Mouse (Mus musculus) limb, embryonic 11.5 days (tissue): Measurements from ENCODE around the gene H2al1d. TPM values are rescaled to one million over a fixed set of nuclear protein-coding genes. Genes with fewer than 3 reads are reported as not detected.
"Not testable (repeated sequence)": the region's sequence is repeated elsewhere in the genome, so short reads cannot be mapped to it uniquely, and the experiment has no call there.

Source experiments
- ATAC-seq: fragments of 200-750 bp; cut with Nextera tagmentation; 2 replicates; pipeline ENCODE4 v1.8.0; 2017; ENCODE audit warnings: low read depth; ENCODE audit not compliant: insufficient number of reproducible peaks, low FRiP score, low TSS enrichment
- DNase-seq: peaks from one replicate; pipeline ENCODE4 v3.0.0-alpha.2; 2015; ENCODE audit warnings: low spot score
- H3K27ac ChIP-seq: fragments of 300-500 bp; sonication (generic); replicated peaks from 2 replicates; pipeline ENCODE4 v1.5.1; 2014; ENCODE audit warnings: low read depth, mild to moderate bottlenecking, low read length
- H3K27me3 ChIP-seq: fragments of 300-500 bp; sonication (generic); 2 replicates; pipeline ENCODE4 v1.6.1; 2014; ENCODE audit warnings: mild to moderate bottlenecking, low read length, mixed read lengths; ENCODE audit not compliant: control insufficient read depth, insufficient read depth
- H3K36me3 ChIP-seq: fragments of 300-500 bp; sonication (generic); 2 replicates; pipeline ENCODE4 v1.6.1; 2014; ENCODE audit warnings: mild to moderate bottlenecking, low read length, moderate library complexity, mixed read lengths; ENCODE audit not compliant: control insufficient read depth, insufficient read depth
- H3K4me1 ChIP-seq: fragments of 300-500 bp; sonication (generic); 2 replicates; pipeline ENCODE4 v1.6.1; 2014; ENCODE audit warnings: low read length, mixed read lengths; ENCODE audit not compliant: control insufficient read depth, insufficient read depth
- H3K4me2 ChIP-seq: fragments of 300-500 bp; sonication (generic); 2 replicates; pipeline ENCODE4 v1.6.1; 2014; ENCODE audit warnings: low read depth, mild to moderate bottlenecking, moderate library complexity; ENCODE audit not compliant: severe bottlenecking
- H3K4me3 ChIP-seq: fragments of 300-500 bp; sonication (generic); 2 replicates; pipeline ENCODE4 v1.5.1; 2014; ENCODE audit warnings: low read depth, low read length
- H3K9ac ChIP-seq: fragments of 300-500 bp; sonication (generic); 2 replicates; pipeline ENCODE4 v1.6.1; 2014; ENCODE audit warnings: mild to moderate bottlenecking, low read length
- H3K9me3 ChIP-seq: fragments of 300-500 bp; sonication (generic); 2 replicates; pipeline ENCODE4 v1.6.1; 2016; ENCODE audit warnings: low read length; ENCODE audit not compliant: control insufficient read depth
- WGBS: fragments of 180-500 bp; shearing (Covaris S2); extraction: QIAGEN DNeasy Blood & Tissue Kit; methylation state at CpG from one replicate; pipeline ENCODE4 v1.1.7; 2014; 5-methylcytosine and 5-hydroxymethylcytosine counted together
- polyA plus RNA-seq: library from polyadenylated mRNA; unstranded; fragments of >200 nt; fragmentation: Nextera tagmentation; extraction: Ambion mirVana; gene quantifications from 2 replicates; pipeline ENCODE4 v1.2.1, GENCODE M21; 2014

H2al1d gene
- polyA plus RNA-seq, result not detected in 2 replicates

- not testable (repeated sequence) for H3K4me3 ChIP-seq, H3K27me3 ChIP-seq, ATAC-seq, H3K36me3 ChIP-seq, H3K27ac ChIP-seq, H3K9me3 ChIP-seq, H3K9ac ChIP-seq, DNase-seq, H3K4me1 ChIP-seq, H3K4me2 ChIP-seq
- no CpG with 5 or more reads among the region's 6 CpGs for WGBS
Measured at GRCm38 (mm10) chrX:11308524-11308923, at the start of gene H2al1d. Gene H2al1d (plus strand): TSS chrX:11308824.

- WGBS, result 58% methylated on average over 8 of the region's 8 CpGs
- H3K36me3 ChIP-seq, result no peaks in the 10 kb centered on the region
- no peaks in the 10 kb centered on the region for H3K27me3 ChIP-seq
- H3K27ac ChIP-seq, result no peak overlapping the region
- no peaks in the 10 kb centered on the region for H3K4me1 ChIP-seq
- no peaks in the 10 kb centered on the region for H3K9me3 ChIP-seq
- ATAC-seq (no peak), DNase-seq (no peak)
- H3K4me2 ChIP-seq, result no peak overlapping the region
- no peak overlapping the region for H3K4me3 ChIP-seq
- no peak overlapping the region for H3K9ac ChIP-seq
Measured at GRCm38 (mm10) chrX:11264918-11265317, 43.7 kb upstream of the H2al1d start.

- Histone ChIP-seq H3K9me3 (no peaks in the 10 kb centered on the region), H3K4me1 (no peaks in the 10 kb centered on the region), H3K4me3 (no peak overlapping the region), H3K4me2 (no peak overlapping the region), H3K36me3 (no peaks in the 10 kb centered on the region), H3K9ac (no peak overlapping the region), H3K27ac (no peak overlapping the region), H3K27me3 (no peaks in the 10 kb centered on the region)
- 58% methylated on average over 7 of the region's 7 CpGs for WGBS
- no peak for ATAC-seq
- no peak for DNase-seq
Measured at GRCm38 (mm10) chrX:11267791-11268190, 40.8 kb upstream of the H2al1d start.

- no peaks in the 10 kb centered on the region for H3K4me1 ChIP-seq
- H3K27me3 ChIP-seq, result no peaks in the 10 kb centered on the region
- H3K9ac ChIP-seq, result no peak overlapping the region
- H3K9me3 ChIP-seq, result no peaks in the 10 kb centered on the region
- no peak overlapping the region for H3K4me2 ChIP-seq
- H3K4me3 ChIP-seq, result no peak overlapping the region
- 89% methylated on average over 3 of the region's 3 CpGs for WGBS
- no peak overlapping the region for H3K27ac ChIP-seq
- no peak for DNase-seq
- no peak for ATAC-seq
- no peaks in the 10 kb centered on the region for H3K36me3 ChIP-seq
Measured at GRCm38 (mm10) chrX:11269074-11269473, 39.5 kb upstream of the H2al1d start.

- H3K27me3 ChIP-seq, result peaks cover 7% of the 10 kb centered on the region; the same call in 1 of the 2 replicates
- H3K4me2 ChIP-seq, result no peak overlapping the region
- DNase-seq, result no peak
- no peak overlapping the region for H3K9ac ChIP-seq
- no peak overlapping the region for H3K4me3 ChIP-seq
- H3K36me3 ChIP-seq, result no peaks in the 10 kb centered on the region
- no peaks in the 10 kb centered on the region for H3K9me3 ChIP-seq
- WGBS, result 89% methylated on average over 3 of the region's 3 CpGs
- H3K4me1 ChIP-seq, result no peaks in the 10 kb centered on the region
- no peak overlapping the region for H3K27ac ChIP-seq
- no peak for ATAC-seq
Measured at GRCm38 (mm10) chrX:11273190-11273589, 35.4 kb upstream of the H2al1d start.

- 91% methylated on average over 6 of the region's 6 CpGs for WGBS
- Histone ChIP-seq H3K36me3 (no peaks in the 10 kb centered on the region), H3K27ac (no peak overlapping the region), H3K4me2 (no peak overlapping the region), H3K9ac (no peak overlapping the region), H3K9me3 (no peaks in the 10 kb centered on the region), H3K4me1 (no peaks in the 10 kb centered on the region), H3K27me3 (peaks cover 7% of the 10 kb centered on the region; the same call in 1 of the 2 replicates), H3K4me3 (no peak overlapping the region)
- DNase-seq (no peak), ATAC-seq (no peak)
Measured at GRCm38 (mm10) chrX:11277083-11277482, 31.5 kb upstream of the H2al1d start.

- H3K4me2 ChIP-seq, result no peak overlapping the region
- H3K9ac ChIP-seq, result no peak overlapping the region
- H3K4me3 ChIP-seq, result no peak overlapping the region
- no peaks in the 10 kb centered on the region for H3K9me3 ChIP-seq
- H3K27ac ChIP-seq, result no peak overlapping the region
- peaks cover 7% of the 10 kb centered on the region; the same call in 1 of the 2 replicates for H3K27me3 ChIP-seq
- WGBS, result 63% methylated on average over 2 of the region's 2 CpGs
- H3K36me3 ChIP-seq, result no peaks in the 10 kb centered on the region
- ATAC-seq (no peak), DNase-seq (no peak)
- H3K4me1 ChIP-seq, result no peaks in the 10 kb centered on the region
Measured at GRCm38 (mm10) chrX:11280741-11281140, 27.9 kb upstream of the H2al1d start.

GRCm38 (mm10) chrX:11288306-11288882, 20.2 kb upstream of the H2al1d start:
- Histone ChIP-seq H3K36me3 (no peaks in the 10 kb centered on the region), H3K4me2 (no peak overlapping the region), H3K27ac (no peak overlapping the region), H3K27me3 (peaks cover 6% of the 10 kb centered on the region; the same call in 1 of the 2 replicates), H3K9me3 (no peaks in the 10 kb centered on the region), H3K4me1 (no peaks in the 10 kb centered on the region), H3K9ac (no peak overlapping the region), H3K4me3 (no peak overlapping the region)
- ATAC-seq (no peak), DNase-seq (no peak)
- WGBS, result 77% methylated on average over 14 of the region's 14 CpGs

- Histone ChIP-seq H3K9ac (no peak overlapping the region), H3K9me3 (no peaks in the 10 kb centered on the region), H3K27me3 (peaks cover 6% of the 10 kb centered on the region; the same call in 1 of the 2 replicates), H3K27ac (no peak overlapping the region), H3K4me2 (no peak overlapping the region), H3K4me3 (no peak overlapping the region), H3K36me3 (no peaks in the 10 kb centered on the region), H3K4me1 (no peaks in the 10 kb centered on the region)
- no peak for ATAC-seq
- DNase-seq, result no peak
- WGBS, result 76% methylated on average over 4 of the region's 4 CpGs
Measured at GRCm38 (mm10) chrX:11289244-11289643, 19.4 kb upstream of the H2al1d start.
